Mouse (Mus musculus) liver (tissue): ENCODE data around the gene Fabp7.

Experiments
- DNase-seq: peaks from one replicate; pipeline ENCODE4 v3.0.0-alpha.2; 2020; ENCODE audit warnings: mixed read lengths

Gene Fabp7

DNA sequence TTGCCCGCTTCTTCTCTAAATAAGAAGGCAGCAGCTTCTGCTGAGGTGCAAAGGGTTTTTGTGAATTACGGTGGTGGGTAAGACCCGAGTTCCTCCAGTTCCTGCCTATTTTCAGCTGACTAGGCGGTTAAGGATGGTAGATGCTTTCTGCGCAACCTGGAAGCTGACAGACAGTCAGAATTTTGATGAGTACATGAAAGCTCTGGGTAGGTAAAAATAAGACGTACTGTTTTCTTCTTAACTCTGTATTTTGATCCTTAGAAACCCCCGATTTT lies at the start of gene Fabp7:
Gene Fabp7 (plus strand): TSS at position 6 of the 275 bp plus-strand sequence.
- DNase-seq: no peak

GRCm38 (mm10) chr10:57740733-57741132 lies 43.9 kb upstream of the Fabp7 start:
- no peak for DNase-seq

GRCm38 (mm10) chr10:57741351-57741750 lies 43.3 kb upstream of the Fabp7 start:
- no peak for DNase-seq

DNA sequence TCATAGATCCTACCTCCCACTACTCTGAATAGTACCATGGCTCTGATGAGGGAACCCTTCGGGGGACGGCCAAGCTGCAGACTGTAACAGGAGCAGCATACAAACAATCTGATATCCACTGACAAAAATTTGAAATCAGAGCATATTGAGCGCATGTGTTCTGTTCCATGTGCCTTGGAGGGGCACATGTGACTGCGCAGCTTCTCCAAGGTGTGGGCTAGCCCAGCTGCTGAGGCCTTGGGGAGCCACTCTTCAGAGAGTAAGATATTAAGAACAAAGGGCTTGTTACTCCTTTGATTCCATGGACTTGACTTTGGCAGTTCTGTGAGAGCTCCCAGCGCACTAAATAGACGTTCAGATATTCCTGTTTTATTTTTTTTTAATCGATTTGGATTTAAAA lies 41.6 kb upstream of the Fabp7 start:
- no peak for DNase-seq

GRCm38 (mm10) chr10:57743606-57744016 lies 41.1 kb upstream of the Fabp7 start:
- peak; percentile 20 for DNase-seq

GRCm38 (mm10) chr10:57744128-57744765 lies 40.4 kb upstream of the Fabp7 start:
- DNase-seq: no peak

DNA sequence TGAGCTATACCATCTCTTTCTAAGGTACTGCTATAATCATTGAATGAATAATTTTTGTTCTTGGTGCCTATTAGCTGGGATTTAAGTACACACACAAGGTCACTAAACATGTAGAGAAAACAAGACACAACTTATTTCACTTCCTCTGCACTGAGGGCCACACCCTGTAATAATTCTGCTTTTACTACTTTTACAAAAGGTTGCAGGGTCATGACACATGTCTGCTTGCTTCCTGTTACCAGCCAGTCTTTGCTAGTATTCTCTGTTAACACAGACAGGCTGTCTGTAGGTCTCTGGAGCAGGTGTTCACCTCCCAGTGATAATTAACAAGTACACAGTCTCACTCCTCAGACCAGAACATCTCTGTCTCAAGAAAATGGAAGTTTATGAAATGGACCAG lies 39.2 kb upstream of the Fabp7 start:
- DNase-seq: no peak

DNA sequence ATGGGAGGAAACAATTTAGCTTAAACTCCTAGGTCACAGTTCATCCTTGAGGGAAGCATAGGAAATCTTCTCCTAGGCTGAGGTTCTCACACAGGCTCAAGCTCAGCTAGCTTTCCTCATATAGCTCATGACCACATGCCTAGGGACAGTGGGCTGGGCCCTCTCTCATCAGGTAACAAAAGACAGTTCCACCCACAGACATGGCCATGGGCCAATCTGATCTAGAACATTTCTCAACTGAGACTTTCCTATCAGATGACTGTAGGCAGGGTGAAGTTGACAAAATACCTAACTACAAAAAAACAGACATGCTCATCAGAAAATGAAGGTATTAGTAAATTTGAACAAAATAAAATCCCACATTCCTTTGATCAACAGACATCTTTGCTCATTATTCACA lies 37.6 kb upstream of the Fabp7 start:
- DNase-seq: no peak

DNA sequence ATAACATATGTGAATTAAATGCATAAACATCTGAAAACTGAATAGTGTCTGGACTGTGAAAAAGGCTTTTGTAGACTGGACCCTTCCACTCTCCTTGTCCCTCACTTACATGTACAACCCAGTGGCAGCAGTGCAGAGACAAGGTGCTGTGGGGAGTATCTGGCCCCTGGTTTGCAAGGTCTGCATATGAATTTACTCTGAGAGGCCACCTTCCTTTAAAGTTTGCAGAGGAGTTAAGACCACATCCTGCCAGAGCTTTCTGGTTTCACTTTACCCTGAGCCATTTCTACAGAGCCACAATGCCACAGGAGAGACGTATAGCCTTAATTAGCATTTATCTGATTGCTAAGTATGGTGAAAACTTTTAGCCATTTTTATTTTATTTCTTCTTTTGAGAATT lies 31.3 kb upstream of the Fabp7 start:
- no peak for DNase-seq

DNA sequence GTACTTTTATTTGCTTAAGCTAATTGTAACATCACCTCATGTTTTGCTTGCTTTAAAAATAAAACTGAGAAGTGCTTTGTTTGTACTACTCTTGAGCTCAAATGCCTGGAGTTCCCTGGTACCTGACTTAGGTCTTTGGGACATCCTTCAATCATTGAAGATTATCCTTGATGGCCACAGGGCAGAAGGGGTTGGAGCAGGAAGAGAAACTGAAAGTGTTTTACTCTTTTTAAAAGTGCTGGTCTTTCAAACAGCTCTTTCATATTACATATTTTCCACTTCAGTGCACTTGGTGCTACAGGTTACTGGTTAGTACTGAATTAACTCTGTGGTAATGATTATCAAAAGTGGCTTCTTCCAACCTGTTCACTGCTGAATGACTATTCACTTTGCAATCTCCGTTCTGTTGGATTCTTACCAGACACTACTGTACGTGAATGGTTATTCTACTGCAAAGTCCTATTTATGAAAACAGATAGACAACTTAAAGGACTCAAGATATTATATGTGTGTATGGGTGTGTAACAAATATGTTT lies 29.4 kb upstream of the Fabp7 start:
- DNase-seq: no peak

GRCm38 (mm10) chr10:57758999-57759398 lies 25.7 kb upstream of the Fabp7 start:
- no peak for DNase-seq

GRCm38 (mm10) chr10:57760694-57761093 lies 24.0 kb upstream of the Fabp7 start:
- DNase-seq: no peak

GRCm38 (mm10) chr10:57763044-57763443 lies 21.6 kb upstream of the Fabp7 start:
- DNase-seq: no peak

- no peak for DNase-seq
Measured at GRCm38 (mm10) chr10:57783289-57784130, 1.2 kb upstream of the Fabp7 start.

- peak; percentile 61 for DNase-seq
Measured at GRCm38 (mm10) chr10:57784131-57784875, 378 bp upstream of the Fabp7 start.

DNA sequence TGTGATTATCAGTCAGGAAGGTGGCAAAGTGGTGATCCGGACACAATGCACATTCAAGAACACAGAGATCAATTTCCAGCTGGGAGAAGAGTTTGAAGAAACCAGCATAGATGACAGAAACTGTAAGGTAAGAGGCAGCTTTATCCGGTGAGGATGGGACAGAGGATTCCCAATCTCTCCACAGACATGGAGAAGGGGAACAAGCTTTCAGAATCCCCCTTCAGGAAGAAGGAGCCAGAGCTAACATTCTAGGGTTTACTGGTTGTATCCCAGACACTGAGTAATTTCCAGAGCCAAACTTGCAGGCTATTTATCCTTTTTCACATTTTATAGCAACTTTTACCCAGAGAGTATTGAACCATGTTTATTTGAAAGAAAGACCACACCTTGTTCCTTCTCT lies 871 bp downstream of the Fabp7 start:
- DNase-seq: no peak

GRCm38 (mm10) chr10:57792957-57793356 lies 8.3 kb downstream of the Fabp7 start:
- DNase-seq: no peak

- DNase-seq: no peak
Measured at GRCm38 (mm10) chr10:57794018-57794417, 9.3 kb downstream of the Fabp7 start, which contains the start of gene Smpdl3a. Gene Smpdl3a, plus strand, starts transcription at chr10:57794335.

DNA sequence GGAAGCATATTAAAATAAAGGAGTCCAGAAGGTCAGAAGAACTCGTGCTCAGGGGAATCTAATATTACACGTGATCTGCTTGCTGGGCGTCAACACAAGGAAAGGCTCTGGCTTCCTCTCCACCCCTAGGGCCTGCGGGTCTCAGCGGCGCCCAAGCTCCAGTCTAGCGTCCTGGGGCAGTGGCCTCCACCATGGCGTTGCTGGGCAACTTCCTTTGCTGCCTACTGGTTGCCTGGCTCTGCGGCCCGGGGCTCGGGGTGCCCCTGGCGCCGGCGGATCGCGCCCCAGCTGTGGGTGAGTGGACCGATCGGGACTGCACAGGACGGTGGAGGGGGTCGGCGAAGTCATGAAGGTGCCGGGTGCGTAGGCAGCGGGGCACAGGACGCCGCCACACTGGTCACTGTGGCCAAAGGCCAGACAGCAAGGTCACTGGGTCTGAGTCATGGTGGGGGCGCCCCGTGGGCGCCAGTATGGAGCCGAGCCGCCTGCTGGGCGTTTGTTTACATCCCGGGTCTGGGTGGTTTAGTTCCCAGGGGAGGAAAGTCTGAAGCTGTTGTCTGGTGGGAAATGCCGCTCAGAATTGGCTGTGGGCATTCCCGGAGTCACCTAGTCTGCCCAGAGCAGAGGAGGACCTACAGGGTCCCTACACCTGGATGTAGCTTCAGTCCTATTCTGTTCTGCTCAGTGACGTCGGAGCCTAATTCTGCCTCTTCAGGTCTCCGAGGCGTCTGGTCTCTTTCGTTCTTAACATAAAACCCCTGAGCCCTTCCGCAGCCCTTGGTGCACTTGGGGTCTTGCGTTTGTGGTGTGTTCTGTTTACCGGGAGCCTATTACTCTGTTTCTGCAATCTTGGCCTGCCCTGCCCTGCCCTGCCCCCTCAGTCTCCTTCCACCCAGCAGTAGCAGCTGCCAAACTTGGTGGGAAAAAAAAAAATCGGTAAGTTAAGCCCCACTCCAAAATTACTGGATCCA lies 10.1 kb downstream of the Fabp7 start:
- DNase-seq: peak; percentile 57

DNA sequence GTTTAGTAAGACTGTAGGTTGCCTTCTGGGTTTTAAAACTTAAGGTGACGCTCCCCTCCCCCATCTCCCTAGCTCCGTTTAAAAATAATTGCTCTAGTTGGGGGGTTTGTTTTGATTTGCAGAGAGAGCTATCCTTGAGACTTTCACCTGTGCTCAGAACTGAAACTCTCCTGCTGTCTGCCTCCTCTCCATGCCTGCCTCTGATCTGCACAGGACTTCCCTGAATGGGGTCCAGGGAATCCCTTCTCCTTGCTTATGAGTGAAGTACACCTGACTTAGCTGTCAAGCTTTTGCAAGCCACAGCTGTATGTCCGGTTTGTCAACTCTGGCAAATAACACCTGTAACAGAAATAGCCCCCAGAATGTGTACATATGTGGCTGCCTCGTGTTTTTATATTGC lies 10.9 kb downstream of the Fabp7 start:
- no peak for DNase-seq

DNA sequence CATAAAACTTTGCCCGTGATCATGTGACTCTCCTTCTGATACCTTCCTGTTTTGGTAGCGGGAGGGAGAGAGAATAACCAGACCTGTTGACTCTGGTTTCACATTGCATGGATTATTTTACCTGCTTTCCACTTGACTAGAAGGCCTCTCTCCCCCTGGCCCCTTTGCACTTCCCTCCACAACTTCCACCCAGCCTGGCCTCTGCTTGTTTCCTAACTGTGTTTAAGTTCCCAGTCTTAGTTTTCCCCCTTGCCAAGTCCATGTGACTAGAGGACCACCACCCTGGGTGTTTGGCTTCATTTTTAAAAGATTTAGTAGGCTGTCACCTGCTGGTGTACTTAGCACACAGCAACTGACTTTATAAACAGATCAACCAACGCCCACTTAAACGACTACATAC lies 11.4 kb downstream of the Fabp7 start:
- peak; percentile 8 for DNase-seq

GRCm38 (mm10) chr10:57799486-57799885 lies 14.8 kb downstream of the Fabp7 start:
- DNase-seq: no peak
